ENCODE assay signal across 7 mouse cellular contexts in the genomic region with DNA sequence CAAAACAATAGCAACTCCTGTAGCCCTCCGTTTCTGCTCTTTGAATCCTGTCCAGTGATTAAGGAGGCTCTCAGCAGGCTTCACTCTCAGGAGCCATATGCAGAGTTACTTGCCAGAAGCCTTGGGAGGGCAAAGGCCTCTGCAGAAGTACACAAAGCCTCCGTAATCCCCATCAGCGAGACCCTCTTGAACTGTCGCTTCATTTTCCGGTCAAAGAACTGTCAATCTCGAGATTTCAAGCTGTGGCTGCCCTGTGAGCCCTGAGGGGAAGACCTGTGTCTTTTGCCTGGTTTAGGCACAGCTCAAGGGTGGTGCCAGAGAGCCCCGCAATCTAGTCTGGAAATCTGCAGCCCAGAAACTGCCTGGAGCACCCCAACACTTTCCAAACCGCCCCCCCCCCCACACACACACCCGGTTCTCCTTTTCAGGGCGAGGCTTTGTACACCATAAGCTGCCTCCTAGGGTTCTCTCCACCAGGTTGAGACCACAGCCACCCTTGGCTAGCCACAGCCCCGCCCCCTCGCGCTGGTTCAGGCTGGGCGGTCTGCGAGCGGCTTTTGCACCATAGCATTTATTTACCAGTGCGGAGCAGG. TPM values are rescaled to one million over a fixed set of nuclear protein-coding genes. Genes with fewer than 3 reads are reported as not detected.
A peak's percentile ranks its signal among the peaks of the same experiment; 100 is the strongest.
DNase-seq lines count a peak whose midpoint lies in the region; ATAC-seq and TF ChIP-seq lines count a peak whose summit lies in the region.

No protein-coding gene starts in this region.

- TF ChIP-seq CTCF in hindbrain, postnatal 0 days (IDR thresholded peaks at IDR 0.05; ENCODE audit: low read depth) = no peak
- no peak for TF ChIP-seq CTCF in lung, embryonic 14.5 days (IDR thresholded peaks at IDR 0.05; ENCODE audit: low read depth)
- TF ChIP-seq CTCF in olfactory bulb, adult 2 months (IDR thresholded peaks at IDR 0.05; ENCODE audit: insufficient read depth, low read depth, low read length) = no peak

- H3K9ac ChIP-seq in embryonic facial prominence, embryonic 15.5 days = no peak overlapping the region
- peak overlapping the region; percentile 87 for H3K9ac ChIP-seq in hindbrain, postnatal 0 days (replicated peaks; ENCODE audit: low read length)
- peak overlapping the region; percentile 72 for H3K9ac ChIP-seq in lung, embryonic 14.5 days

- DNase-seq in CD4-positive helper T cell, adult 2 months (ENCODE audit: low read depth, low spot score) = peak; percentile 79
- DNase-seq in ES-CJ7 (ENCODE audit: low read depth, low spot score) = peak; percentile 22
- DNase-seq in hindbrain, postnatal 0 days (ENCODE audit: low spot score) = peak; percentile 64
- peak; percentile 72 for DNase-seq in lung, embryonic 14.5 days

- no peak for TF ChIP-seq POLR2A in olfactory bulb, adult 2 months (IDR thresholded peaks at IDR 0.05; ENCODE audit: insufficient read depth, low read depth, low read length)

- 2% methylated on average over 17 of the region's 17 CpGs for WGBS in embryonic facial prominence, embryonic 15.5 days
- 1% methylated on average over 17 of the region's 17 CpGs for WGBS in hindbrain, postnatal 0 days
- WGBS in lung, embryonic 14.5 days = 2% methylated on average over 17 of the region's 17 CpGs
- WGBS in olfactory bulb, adult 2 months = 5% methylated on average over 17 of the region's 17 CpGs

- no peaks in the 10 kb centered on the region for H3K36me3 ChIP-seq in embryonic facial prominence, embryonic 15.5 days
- no peaks in the 10 kb centered on the region for H3K36me3 ChIP-seq in hindbrain, postnatal 0 days (ENCODE audit: insufficient read depth, low read length)
- H3K36me3 ChIP-seq in lung, embryonic 14.5 days (ENCODE audit: insufficient read depth) = no peaks in the 10 kb centered on the region

- peaks cover 50% of the 10 kb centered on the region for H3K27me3 ChIP-seq in embryonic facial prominence, embryonic 15.5 days
- H3K27me3 ChIP-seq in hindbrain, postnatal 0 days (ENCODE audit: insufficient read depth, low read length) = no peaks in the 10 kb centered on the region
- H3K27me3 ChIP-seq in lung, embryonic 14.5 days (ENCODE audit: insufficient read depth, low read length) = peaks cover 30% of the 10 kb centered on the region

- peak overlapping the region; percentile 97 for H3K4me2 ChIP-seq in embryonic facial prominence, embryonic 15.5 days (replicated peaks)
- H3K4me2 ChIP-seq in hindbrain, postnatal 0 days (ENCODE audit: low read depth, low read length) = peak overlapping the region; percentile 84
- H3K4me2 ChIP-seq in lung, embryonic 14.5 days = peak overlapping the region; percentile 96

- no peak overlapping the region for H3K27ac ChIP-seq in embryonic facial prominence, embryonic 15.5 days (replicated peaks)
- peak overlapping the region; percentile 91; the same call in 1 of the 2 replicates for H3K27ac ChIP-seq in hindbrain, postnatal 0 days
- no peak overlapping the region; the same call in 1 of the 2 replicates for H3K27ac ChIP-seq in lung, embryonic 14.5 days (ENCODE audit: low read depth)
- no peak overlapping the region for H3K27ac ChIP-seq in olfactory bulb, adult 2 months (ENCODE audit: insufficient read depth, low read depth, low read length)

- ATAC-seq in embryonic facial prominence, embryonic 15.5 days (ENCODE audit: insufficient number of reproducible peaks, low FRiP score, low TSS enrichment, low read depth) = no peak
- no peak for ATAC-seq in hindbrain, postnatal 0 days
- ATAC-seq in lung, embryonic 14.5 days (ENCODE audit: insufficient read depth) = peak; percentile 22; the same call in 1 of the 2 replicates
- ATAC-seq in erythroid progenitor cell, adult 5-6 weeks (replicated peaks; ENCODE audit: low FRiP score, poor library complexity, severe bottlenecking) = no peak

- peaks cover 26% of the 10 kb centered on the region for H3K4me1 ChIP-seq in embryonic facial prominence, embryonic 15.5 days
- H3K4me1 ChIP-seq in hindbrain, postnatal 0 days (ENCODE audit: insufficient read depth, low read length) = peaks cover 16% of the 10 kb centered on the region
- H3K4me1 ChIP-seq in lung, embryonic 14.5 days (ENCODE audit: insufficient read depth) = 0 out of 2 replicates have a peak, but pooled peaks cover 4% of the 10 kb centered on the region
- H3K4me1 ChIP-seq in olfactory bulb, adult 2 months (ENCODE audit: control insufficient read depth, insufficient read depth, low read length) = peaks cover 27% of the 10 kb centered on the region

- no peaks in the 10 kb centered on the region for H3K9me3 ChIP-seq in embryonic facial prominence, embryonic 15.5 days (replicated peaks)
- H3K9me3 ChIP-seq in hindbrain, postnatal 0 days (ENCODE audit: low read length) = no peaks in the 10 kb centered on the region
- H3K9me3 ChIP-seq in lung, embryonic 14.5 days (ENCODE audit: low read depth, low read length) = no peaks in the 10 kb centered on the region

- H3K4me3 ChIP-seq in embryonic facial prominence, embryonic 15.5 days (replicated peaks) = peak overlapping the region; percentile 66
- H3K4me3 ChIP-seq in hindbrain, postnatal 0 days (ENCODE audit: low read length) = peak overlapping the region; percentile 88
- peak overlapping the region; percentile 78 for H3K4me3 ChIP-seq in lung, embryonic 14.5 days (ENCODE audit: low read depth, low read length)
- peak overlapping the region; percentile 71 for H3K4me3 ChIP-seq in olfactory bulb, adult 2 months (ENCODE audit: insufficient read depth, low read depth, low read length)

RNA-seq across cellular contexts. Expression of a gene that starts 2.1 kb away (rescaled TPM):
- 2.3 and 2.5 TPM in 2 replicates for polyA plus RNA-seq in embryonic facial prominence, embryonic 15.5 days (2015; fragmentation: Nextera tagmentation; extraction: Ambion mirVana)
- 54.2 and 54.5 TPM in 2 replicates for total RNA-seq in hindbrain, postnatal 0 days (2014; rRNA removed)
- polyA plus RNA-seq in hindbrain, postnatal 0 days (2015; fragmentation: Nextera tagmentation; extraction: Ambion mirVana) = 8.7 and 9.9 TPM in 2 replicates
- 10.9 and 11.7 TPM in 2 replicates for polyA plus RNA-seq in lung, embryonic 14.5 days (2014; fragmentation: Nextera tagmentation; extraction: Ambion mirVana)
- polyA plus RNA-seq in olfactory bulb, adult 2 months (2012; ENCODE audit: insufficient read depth, insufficient read length, low replicate concordance, missing spikeins) = not detected in 2 replicates
- 18.4 and 29.9 TPM in 2 replicates for total RNA-seq in erythroid progenitor cell, adult 5-6 weeks (2015; ENCODE audit: low replicate concordance)
- 8.7 and 9.5 TPM in 2 replicates for total RNA-seq in erythroid progenitor cell, adult 5-6 weeks (2017; ENCODE audit: low replicate concordance)

Comparison
In these comparisons a context has a peak if more than half of its experiments do, and no peak if none do; other contexts are left out.
1. DNase-seq: peak in every context shown above with its lines; median percentile 79 in CD4-positive helper T cell, adult 2 months; 72 in lung, embryonic 14.5 days; 64 in hindbrain, postnatal 0 days; 22 in ES-CJ7.